Mouse (Mus musculus) heart, embryonic 14.5 days (tissue): ENCODE measurements around the gene Cwf19l1. TPM values are rescaled to one million over a fixed set of nuclear protein-coding genes. Genes with fewer than 3 reads are reported as not detected.

ENCODE experiments used
- ATAC-seq: fragments of 200-750 bp; cut with Nextera tagmentation; 2 replicates; pipeline ENCODE4 v1.8.0; 2017; ENCODE audit warnings: low read depth, moderate TSS enrichment; ENCODE audit not compliant: insufficient number of reproducible peaks, insufficient read depth, low FRiP score
- H3K27ac ChIP-seq, 2 experiments: fragments of 200-500 bp in 1 of 2; fragments of 300-500 bp in 1 of 2; sonication (generic) in 1 of 2; replicated peaks in 1 of 2; 2 replicates each; pipeline ENCODE4 v1.5.1; 2012 to 2014; ENCODE audit warnings: low read depth in 2 of 2, low read length in 2 of 2, control low read depth in 1 of 2, mild to moderate bottlenecking in 1 of 2, mixed read lengths in 1 of 2; ENCODE audit not compliant: control insufficient read depth in 1 of 2, insufficient read depth in 1 of 2
- H3K27me3 ChIP-seq: fragments of 300-500 bp; sonication (generic); 2 replicates; pipeline ENCODE4 v1.6.1; 2014; ENCODE audit warnings: mild to moderate bottlenecking, low read length, control low read depth; ENCODE audit not compliant: control insufficient read depth, insufficient read depth
- H3K36me3 ChIP-seq: fragments of 300-500 bp; sonication (generic); 2 replicates; pipeline ENCODE4 v1.6.1; 2014; ENCODE audit warnings: mild to moderate bottlenecking, control low read depth, low read length, mixed read lengths; ENCODE audit not compliant: control insufficient read depth, insufficient read depth
- H3K4me1 ChIP-seq, 2 experiments: fragments of 200-500 bp in 1 of 2; fragments of 300-500 bp in 1 of 2; sonication (generic) in 1 of 2; 2 replicates each; pipeline ENCODE4 v1.6.1; 2012 to 2014; ENCODE audit warnings: low read length in 2 of 2, control low read depth in 1 of 2, mixed read lengths in 1 of 2; ENCODE audit not compliant: control insufficient read depth in 2 of 2, insufficient read depth in 2 of 2
- H3K4me2 ChIP-seq: fragments of 300-500 bp; sonication (generic); 2 replicates; pipeline ENCODE4 v1.6.1; 2014; ENCODE audit warnings: mild to moderate bottlenecking, low read length
- H3K4me3 ChIP-seq, 2 experiments: fragments of 200-500 bp in 1 of 2; fragments of 300-500 bp in 1 of 2; sonication (generic) in 1 of 2; 2 replicates each; pipeline ENCODE4 v1.5.1; 2012 to 2014; ENCODE audit warnings: low read length in 2 of 2, mild to moderate bottlenecking in 2 of 2, control low read depth in 1 of 2, low read depth in 1 of 2, moderate library complexity in 1 of 2; ENCODE audit not compliant: control insufficient read depth in 1 of 2, insufficient read depth in 1 of 2
- H3K9ac ChIP-seq: fragments of 300-500 bp; sonication (generic); 2 replicates; pipeline ENCODE4 v1.6.1; 2014; ENCODE audit warnings: mild to moderate bottlenecking, low read length
- H3K9me3 ChIP-seq: fragments of 300-500 bp; sonication (generic); 2 replicates; pipeline ENCODE4 v1.6.1; 2016; ENCODE audit warnings: low read length, control low read depth; ENCODE audit not compliant: control insufficient read depth
- WGBS: fragments of 180-500 bp; shearing (Covaris S2); extraction: QIAGEN DNeasy Blood & Tissue Kit; methylation state at CpG from one replicate; pipeline ENCODE4 v1.1.7; 2014; 5-methylcytosine and 5-hydroxymethylcytosine counted together
- polyA plus RNA-seq: library from polyadenylated mRNA; unstranded; fragments of >200 nt; fragmentation: Nextera tagmentation; extraction: Ambion mirVana; gene quantifications from 2 replicates; pipeline ENCODE4 v1.2.1, GENCODE M21; 2014

The Cwf19l1 gene
- polyA plus RNA-seq, 1 experiment from 2014 or later = 15.2 TPM

DNA sequence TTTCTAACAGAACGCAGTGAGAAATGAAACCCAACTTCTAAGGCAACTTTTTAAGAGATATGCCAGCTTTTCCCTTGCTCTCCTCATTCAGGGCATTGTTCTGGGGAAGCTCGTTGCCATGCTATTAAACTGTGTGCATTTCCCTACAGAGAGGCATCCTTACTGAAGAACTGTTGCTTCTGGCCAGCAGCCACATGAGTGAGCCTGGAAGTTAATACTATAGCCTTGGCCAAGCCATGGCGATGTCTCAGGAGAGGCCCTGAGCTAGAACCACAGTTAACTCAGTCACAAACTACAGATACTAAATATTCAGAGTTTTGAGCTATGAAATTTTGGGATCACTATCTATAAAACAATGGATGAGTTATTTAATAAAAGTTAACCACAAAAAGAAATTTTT lies 32.7 kb downstream of the Cwf19l1 start:
- no peak for ATAC-seq
- H3K4me3 ChIP-seq = no peak overlapping the region
- H3K9me3 ChIP-seq = no peaks in the 10 kb centered on the region
- H3K27ac ChIP-seq = no peak overlapping the region
- peaks cover 4 to 10% of the 10 kb centered on the region in 2 experiments for H3K4me1 ChIP-seq
- 75% methylated on average over 3 of the region's 3 CpGs for WGBS
- H3K9ac ChIP-seq = no peak overlapping the region
- H3K4me2 ChIP-seq = no peak overlapping the region
- no peaks in the 10 kb centered on the region for H3K27me3 ChIP-seq
- H3K36me3 ChIP-seq = peaks cover 25% of the 10 kb centered on the region

DNA sequence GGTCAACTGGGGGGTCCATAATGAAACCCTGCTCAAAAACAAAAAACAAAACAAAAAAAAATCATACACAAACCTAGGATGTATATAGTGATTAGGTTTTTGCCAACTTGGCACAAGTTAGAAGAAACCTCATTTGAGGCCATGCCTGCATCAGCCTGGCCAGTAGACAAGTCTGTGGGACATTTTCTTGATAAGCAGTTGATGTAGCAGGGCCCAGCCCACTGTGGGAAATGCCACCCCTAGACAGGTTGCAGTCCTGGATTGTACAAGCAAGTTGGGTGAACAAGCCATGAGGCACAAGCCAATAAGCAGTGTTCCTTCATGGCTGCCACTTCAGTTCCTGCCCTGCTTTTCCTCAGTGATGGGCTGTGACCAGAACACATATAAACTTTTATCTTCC lies 34.8 kb downstream of the Cwf19l1 start:
- ATAC-seq = no peak
- Histone ChIP-seq H3K27me3 (no peaks in the 10 kb centered on the region), H3K4me1 (no peaks in the 10 kb centered on the region), H3K9ac (no peak overlapping the region), H3K4me3 (no peak overlapping the region), H3K36me3 (peaks cover 45% of the 10 kb centered on the region), H3K27ac (no peak overlapping the region), H3K4me2 (no peak overlapping the region), H3K9me3 (no peaks in the 10 kb centered on the region)

GRCm38 (mm10) chr19:44086278-44086677 lies 49.4 kb downstream of the Cwf19l1 start:
- Histone ChIP-seq H3K27ac (no peak overlapping the region), H3K9ac (no peak overlapping the region), H3K4me1 (no peaks in the 10 kb centered on the region), H3K4me3 (no peak overlapping the region), H3K27me3 (no peaks in the 10 kb centered on the region), H3K9me3 (no peaks in the 10 kb centered on the region), H3K36me3 (peaks cover 77% of the 10 kb centered on the region), H3K4me2 (no peak overlapping the region)
- no peak for ATAC-seq
- WGBS = 85% methylated on average over 3 of the region's 3 CpGs

DNA sequence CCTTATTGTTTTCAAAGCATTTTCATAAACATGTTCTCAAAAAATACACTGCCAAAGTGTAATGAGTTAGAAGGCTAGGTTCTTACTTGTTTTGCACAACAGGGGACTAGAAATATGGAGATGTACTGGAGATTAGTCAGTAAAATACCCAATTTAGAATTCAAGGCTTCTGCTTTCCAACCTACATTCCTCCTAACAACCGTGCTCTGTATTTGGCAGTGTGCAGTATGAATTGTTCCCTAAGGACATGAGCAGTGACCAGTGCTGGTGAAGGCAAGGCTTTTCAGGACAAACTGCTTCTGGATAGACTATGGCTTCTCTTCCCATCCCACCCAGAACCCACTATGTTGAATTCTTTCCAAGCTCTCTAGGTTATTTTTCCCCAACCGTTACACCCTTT lies 54.8 kb downstream of the Cwf19l1 start:
- Histone ChIP-seq H3K4me2 (no peak overlapping the region), H3K27me3 (no peaks in the 10 kb centered on the region), H3K9ac (no peak overlapping the region), H3K9me3 (no peaks in the 10 kb centered on the region), H3K27ac (no peak overlapping the region), H3K4me1 (no peaks in the 10 kb centered on the region), H3K36me3 (peaks cover 83% of the 10 kb centered on the region), H3K4me3 (no peak overlapping the region)
- no peak for ATAC-seq
- 93% methylated on average over 2 of the region's 2 CpGs for WGBS

- ATAC-seq = no peak
- peaks cover 89% of the 10 kb centered on the region for H3K36me3 ChIP-seq
- WGBS = 82% methylated on average over 2 of the region's 2 CpGs
Measured at GRCm38 (mm10) chr19:44080023-44080422, 55.7 kb downstream of the Cwf19l1 start.

GRCm38 (mm10) chr19:44077024-44077423 lies 58.7 kb downstream of the Cwf19l1 start:
- Histone ChIP-seq H3K4me2 (no peak overlapping the region), H3K27me3 (no peaks in the 10 kb centered on the region), H3K9me3 (no peaks in the 10 kb centered on the region), H3K27ac (no peak overlapping the region), H3K4me1 (no peaks in the 10 kb centered on the region), H3K9ac (no peak overlapping the region), H3K4me3 (no peak overlapping the region), H3K36me3 (peaks cover 83% of the 10 kb centered on the region)
- ATAC-seq = no peak
- 86% methylated on average over 4 of the region's 4 CpGs for WGBS

More at GRCm38 (mm10) chr19:44080023-44080422, 55.7 kb downstream of the Cwf19l1 start:
- no peaks in the 10 kb centered on the region for H3K27me3 ChIP-seq
- no peak overlapping the region for H3K9ac ChIP-seq
- no peak overlapping the region for H3K4me2 ChIP-seq
- no peaks in the 10 kb centered on the region for H3K9me3 ChIP-seq
- H3K4me1 ChIP-seq = no peaks in the 10 kb centered on the region
- H3K27ac ChIP-seq = no peak overlapping the region
- H3K4me3 ChIP-seq = no peak overlapping the region

DNA sequence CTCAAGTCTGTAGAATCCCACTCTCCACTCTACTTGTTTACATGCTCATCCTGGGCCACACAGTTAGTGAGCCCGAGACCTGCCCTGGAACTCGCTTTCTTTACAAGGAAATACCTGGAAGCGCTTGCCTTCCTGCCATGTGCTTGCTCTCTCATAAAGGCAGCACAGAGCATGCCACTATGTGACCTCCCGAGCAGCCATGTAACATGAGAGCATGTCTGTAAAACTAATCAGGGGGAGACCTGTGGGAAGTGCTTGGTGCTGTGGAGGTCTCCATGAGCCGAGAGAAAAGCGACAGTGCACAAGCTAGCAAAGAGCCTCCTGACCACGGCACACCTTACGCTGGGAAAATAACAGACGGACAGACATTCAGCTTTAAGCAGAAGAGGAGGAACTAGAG lies 59.2 kb downstream of the Cwf19l1 start:
- Histone ChIP-seq H3K27ac (no peak overlapping the region), H3K36me3 (peaks cover 82% of the 10 kb centered on the region), H3K9ac (no peak overlapping the region), H3K27me3 (no peaks in the 10 kb centered on the region), H3K4me1 (no peaks in the 10 kb centered on the region), H3K9me3 (no peaks in the 10 kb centered on the region), H3K4me2 (no peak overlapping the region), H3K4me3 (no peak overlapping the region)
- ATAC-seq = no peak
- WGBS = 89% methylated on average over 9 of the region's 9 CpGs

DNA sequence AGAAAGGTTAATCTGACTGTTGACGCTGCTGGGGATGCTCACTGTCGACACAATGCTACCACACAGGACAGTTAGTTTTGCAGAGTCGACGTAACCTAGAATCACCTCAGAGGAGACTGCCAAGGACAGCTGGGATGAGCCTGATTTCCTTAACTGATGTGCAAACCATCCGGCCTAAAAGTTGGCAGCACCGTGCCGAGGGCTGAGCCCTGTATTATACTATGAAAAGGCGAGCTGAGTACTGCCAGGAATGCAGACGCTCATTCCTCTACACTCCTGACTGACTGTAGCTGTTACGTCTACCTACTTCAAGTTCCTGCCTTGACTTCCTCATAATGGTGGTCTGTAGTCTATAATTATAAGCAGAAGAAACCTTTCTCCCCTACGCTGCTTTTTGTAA lies 60.7 kb downstream of the Cwf19l1 start:
- H3K9ac ChIP-seq = no peak overlapping the region
- peaks cover 70% of the 10 kb centered on the region for H3K36me3 ChIP-seq
- H3K4me1 ChIP-seq = no peaks in the 10 kb centered on the region
- 68% methylated on average over 11 of the region's 11 CpGs for WGBS
- no peak for ATAC-seq
- no peak overlapping the region for H3K4me3 ChIP-seq
- no peak overlapping the region for H3K27ac ChIP-seq
- H3K4me2 ChIP-seq = no peak overlapping the region
- no peaks in the 10 kb centered on the region for H3K9me3 ChIP-seq
- no peaks in the 10 kb centered on the region for H3K27me3 ChIP-seq
